Mouse (Mus musculus) small intestine, adult 2 months (tissue): Measurements from ENCODE around the gene Dnajc27.

ENCODE experiments used
- CTCF ChIP-seq: fragments of 200-500 bp; IDR thresholded peaks from 2 replicates; pipeline ENCODE4 v1.5.1; 2012; ENCODE audit warnings: low read depth, mild to moderate bottlenecking, control low read depth, inconsistent platforms, low read length, moderate library complexity, mixed read lengths; ENCODE audit not compliant: insufficient replicate concordance, insufficient read length; ENCODE audit errors: extremely low read depth
- POLR2A ChIP-seq: fragments of 200-500 bp; IDR thresholded peaks from 2 replicates; pipeline ENCODE4 v1.6.1; 2012; ENCODE audit warnings: low read depth, mild to moderate bottlenecking, control low read depth, inconsistent platforms, low read length, moderate library complexity

DNA sequence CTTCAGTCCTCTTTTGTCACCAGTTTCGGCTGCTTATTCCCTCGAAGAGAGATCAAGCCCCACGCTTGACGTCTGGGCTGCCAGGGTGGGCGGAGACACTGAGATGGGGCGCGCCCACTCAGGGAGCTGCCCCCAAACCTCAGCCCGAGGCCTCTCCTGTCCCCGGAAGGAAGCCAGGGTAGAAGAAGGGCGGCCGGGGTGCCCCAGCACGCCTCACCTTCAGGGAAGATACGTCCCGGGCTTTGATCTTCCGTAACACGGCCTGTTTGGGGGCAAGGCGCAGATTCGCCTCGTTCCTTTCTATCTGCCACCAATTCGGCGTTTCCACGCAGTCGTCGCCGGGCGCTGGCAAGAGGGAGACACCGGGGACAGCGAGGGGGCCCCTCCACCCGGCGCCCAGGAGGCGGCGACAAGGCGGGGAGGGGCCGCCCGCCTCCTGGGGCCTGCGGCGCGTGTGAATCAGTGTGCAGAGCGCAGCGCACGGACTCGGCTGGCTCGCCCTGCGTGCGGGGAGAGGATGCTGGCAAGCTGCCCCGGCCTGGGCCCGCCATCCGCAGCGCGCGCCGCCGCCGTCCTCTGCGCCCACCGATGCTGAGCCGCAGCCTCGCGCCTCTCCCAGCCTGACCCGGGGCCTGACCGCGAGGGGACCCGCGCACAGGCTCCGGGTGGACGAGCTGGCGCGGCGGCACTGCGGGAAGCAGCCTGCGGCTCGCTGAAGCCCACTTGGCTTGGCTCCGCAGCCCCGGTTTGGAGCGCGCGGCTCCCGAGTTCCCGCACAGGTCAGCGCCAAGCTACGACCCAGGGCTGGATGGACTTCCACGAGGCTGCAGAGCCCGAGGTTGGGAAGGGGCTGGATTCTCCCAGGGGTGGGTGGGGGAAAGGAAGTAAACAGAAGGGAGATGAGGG is 50.8 kb downstream of the Dnajc27 start, which contains the start of gene Adcy3:
- TF ChIP-seq CTCF (no peak), POLR2A (no peak)
